Mouse (Mus musculus) heart, adult 8-10 months (tissue): ENCODE data around the gene Car1. TPM values are rescaled to one million over a fixed set of nuclear protein-coding genes. Genes with fewer than 3 reads are reported as not detected.
"Not testable (repeated sequence)": the region's sequence is repeated elsewhere in the genome, so short reads cannot be mapped to it uniquely, and the experiment has no call there.

Experiments used
- DNase-seq: peaks from one replicate; pipeline ENCODE4 v3.0.0; 2022; ENCODE audit warnings: low spot score
- total RNA-seq, 4 experiments: library from RNA; stranded (reverse); gene quantifications; 2 replicates each; pipeline ENCODE4 v1.2.4; 2022

The Car1 gene
- total RNA-seq, result not detected

GRCm38 (mm10) chr3:14808211-14808610, at the start of gene Car1:
TSS of gene Car1 (minus strand) at chr3:14808368.
- DNase-seq, result no peak

GRCm38 (mm10) chr3:14857874-14858273, 49.7 kb upstream of the Car1 start:
- no peak for DNase-seq

- DNase-seq, result no peak
Observed at GRCm38 (mm10) chr3:14854446-14854845, 46.3 kb upstream of the Car1 start.

GRCm38 (mm10) chr3:14853966-14854365, 45.8 kb upstream of the Car1 start:
- no peak for DNase-seq

GRCm38 (mm10) chr3:14848587-14849254, 40.6 kb upstream of the Car1 start:
- DNase-seq, result no peak

GRCm38 (mm10) chr3:14839466-14840118, 31.4 kb upstream of the Car1 start:
- DNase-seq, result no peak

- no peak for DNase-seq
Observed at GRCm38 (mm10) chr3:14838936-14839335, 30.8 kb upstream of the Car1 start.

GRCm38 (mm10) chr3:14832766-14833165, 24.6 kb upstream of the Car1 start:
- DNase-seq, result no peak

GRCm38 (mm10) chr3:14831219-14831835, 23.2 kb upstream of the Car1 start:
- no peak for DNase-seq

- no peak for DNase-seq
Observed at GRCm38 (mm10) chr3:14828896-14829295, 20.7 kb upstream of the Car1 start.

- no peak for DNase-seq
Observed at GRCm38 (mm10) chr3:14819844-14820504, 11.8 kb upstream of the Car1 start.

GRCm38 (mm10) chr3:14815396-14815795, 7.2 kb upstream of the Car1 start:
- DNase-seq, result not testable (repeated sequence)

- no peak for DNase-seq
Observed at GRCm38 (mm10) chr3:14806702-14807101, 1.5 kb downstream of the Car1 start.

GRCm38 (mm10) chr3:14805962-14806361, 2.2 kb downstream of the Car1 start:
- DNase-seq, result no peak

GRCm38 (mm10) chr3:14804906-14805305, 3.3 kb downstream of the Car1 start:
- no peak for DNase-seq

GRCm38 (mm10) chr3:14797069-14797468, 11.1 kb downstream of the Car1 start:
- no peak for DNase-seq

GRCm38 (mm10) chr3:14795292-14796020, 12.7 kb downstream of the Car1 start:
- no peak for DNase-seq

- no peak for DNase-seq
Observed at GRCm38 (mm10) chr3:14792032-14792431, 16.1 kb downstream of the Car1 start.

GRCm38 (mm10) chr3:14787607-14788006, 20.6 kb downstream of the Car1 start:
- DNase-seq, result no peak

GRCm38 (mm10) chr3:14787136-14787535, 21.0 kb downstream of the Car1 start:
- peak; percentile 9 for DNase-seq

GRCm38 (mm10) chr3:14786551-14787079, 21.6 kb downstream of the Car1 start:
- no peak for DNase-seq
